Mouse (Mus musculus): Measurements from ENCODE around the gene Gpkow.

- TF ChIP-seq CTCF (IDR thresholded peaks at IDR 0.05; ENCODE audit: borderline replicate concordance, control insufficient read depth, extremely low read depth, insufficient read depth, low read length, poor library complexity) (no peak), POLR2A (IDR thresholded peaks at IDR 0.05; ENCODE audit: control insufficient read depth, extremely low read depth, insufficient read depth, low read length, poor library complexity) (no peak)
Observed at GRCm38 (mm10) chrX:7739336-7740081, 42.6 kb downstream of the Gpkow start.

Data from thymus, adult 2 months (tissue).